Mouse (Mus musculus): ENCODE results near the gene Meaf6. TPM values are rescaled to one million over a fixed set of nuclear protein-coding genes. Genes with fewer than 3 reads are reported as not detected.

Gene Meaf6
- polyA plus RNA-seq, 1 experiment, result 39.6 TPM

- no peaks in the 10 kb centered on the region for H3K27me3 ChIP-seq (ENCODE audit: control insufficient read depth, insufficient read depth, low read length, poor library complexity, severe bottlenecking)
- H3K4me1 ChIP-seq (ENCODE audit: control insufficient read depth, insufficient read depth, low read length), result peaks cover 11% of the 10 kb centered on the region
- no peaks in the 10 kb centered on the region for H3K9me3 ChIP-seq (replicated peaks; ENCODE audit: control insufficient read depth, insufficient read depth, low read length, poor library complexity, severe bottlenecking)
- no peaks in the 10 kb centered on the region for H3K36me3 ChIP-seq (ENCODE audit: control insufficient read depth, insufficient read depth, low read length, poor library complexity, severe bottlenecking)
- TF ChIP-seq EP300 (IDR thresholded peaks at IDR 0.05; ENCODE audit: insufficient read depth, low read depth, low read length) (no peak), CTCF (IDR thresholded peaks at IDR 0.05; ENCODE audit: low read depth, low read length) (peak; percentile 93), POLR2A (IDR thresholded peaks at IDR 0.05; ENCODE audit: insufficient read depth, low read length) (no peak)
- no peak overlapping the region for H3K9ac ChIP-seq (ENCODE audit: low read depth, poor library complexity, severe bottlenecking)
- H3K27ac ChIP-seq (ENCODE audit: insufficient read depth, low read length), result no peak overlapping the region
- no peak overlapping the region for H3K4me3 ChIP-seq (ENCODE audit: low read depth, low read length)
Observed at GRCm38 (mm10) chr4:125160320-125160950, 75.5 kb downstream of the Meaf6 start.

GRCm38 (mm10) chr4:125160951-125161331, 76.0 kb downstream of the Meaf6 start:
- Histone ChIP-seq H3K4me1 (ENCODE audit: control insufficient read depth, insufficient read depth, low read length) (peaks cover 11% of the 10 kb centered on the region), H3K4me3 (ENCODE audit: low read depth, low read length) (no peak overlapping the region), H3K9me3 (replicated peaks; ENCODE audit: control insufficient read depth, insufficient read depth, low read length, poor library complexity, severe bottlenecking) (no peaks in the 10 kb centered on the region), H3K27me3 (ENCODE audit: control insufficient read depth, insufficient read depth, low read length, poor library complexity, severe bottlenecking) (no peaks in the 10 kb centered on the region), H3K27ac (ENCODE audit: insufficient read depth, low read length) (no peak overlapping the region), H3K9ac (ENCODE audit: low read depth, poor library complexity, severe bottlenecking) (no peak overlapping the region), H3K36me3 (ENCODE audit: control insufficient read depth, insufficient read depth, low read length, poor library complexity, severe bottlenecking) (no peaks in the 10 kb centered on the region)
- no peak for TF ChIP-seq POLR2A (IDR thresholded peaks at IDR 0.05; ENCODE audit: insufficient read depth, low read length)
- no peak for TF ChIP-seq EP300 (IDR thresholded peaks at IDR 0.05; ENCODE audit: insufficient read depth, low read depth, low read length)
- no peak for TF ChIP-seq CTCF (IDR thresholded peaks at IDR 0.05; ENCODE audit: low read depth, low read length)

GRCm38 (mm10) chr4:125161392-125161791, 76.5 kb downstream of the Meaf6 start:
- Histone ChIP-seq H3K9ac (ENCODE audit: low read depth, poor library complexity, severe bottlenecking) (no peak overlapping the region), H3K9me3 (replicated peaks; ENCODE audit: control insufficient read depth, insufficient read depth, low read length, poor library complexity, severe bottlenecking) (no peaks in the 10 kb centered on the region), H3K27ac (ENCODE audit: insufficient read depth, low read length) (no peak overlapping the region), H3K4me3 (ENCODE audit: low read depth, low read length) (no peak overlapping the region), H3K4me1 (ENCODE audit: control insufficient read depth, insufficient read depth, low read length) (peaks cover 11% of the 10 kb centered on the region), H3K27me3 (ENCODE audit: control insufficient read depth, insufficient read depth, low read length, poor library complexity, severe bottlenecking) (no peaks in the 10 kb centered on the region), H3K36me3 (ENCODE audit: control insufficient read depth, insufficient read depth, low read length, poor library complexity, severe bottlenecking) (no peaks in the 10 kb centered on the region)
- no peak for TF ChIP-seq POLR2A (IDR thresholded peaks at IDR 0.05; ENCODE audit: insufficient read depth, low read length)
- TF ChIP-seq CTCF (IDR thresholded peaks at IDR 0.05; ENCODE audit: low read depth, low read length), result no peak
- no peak for TF ChIP-seq EP300 (IDR thresholded peaks at IDR 0.05; ENCODE audit: insufficient read depth, low read depth, low read length)

GRCm38 (mm10) chr4:125162701-125163100, 77.8 kb downstream of the Meaf6 start:
- Histone ChIP-seq H3K4me1 (ENCODE audit: control insufficient read depth, insufficient read depth, low read length) (peaks cover 11% of the 10 kb centered on the region), H3K4me3 (ENCODE audit: low read depth, low read length) (0 out of 2 replicates have a peak overlapping the region, but pooled peaks have one; percentile 8), H3K27ac (ENCODE audit: insufficient read depth, low read length) (peak overlapping the region; percentile 59; the same call in 1 of the 2 replicates), H3K9me3 (replicated peaks; ENCODE audit: control insufficient read depth, insufficient read depth, low read length, poor library complexity, severe bottlenecking) (no peaks in the 10 kb centered on the region), H3K9ac (ENCODE audit: low read depth, poor library complexity, severe bottlenecking) (no peak overlapping the region), H3K27me3 (ENCODE audit: control insufficient read depth, insufficient read depth, low read length, poor library complexity, severe bottlenecking) (no peaks in the 10 kb centered on the region), H3K36me3 (ENCODE audit: control insufficient read depth, insufficient read depth, low read length, poor library complexity, severe bottlenecking) (no peaks in the 10 kb centered on the region)
- TF ChIP-seq EP300 (IDR thresholded peaks at IDR 0.05; ENCODE audit: insufficient read depth, low read depth, low read length), result peak; percentile 90
- TF ChIP-seq CTCF (IDR thresholded peaks at IDR 0.05; ENCODE audit: low read depth, low read length), result no peak

Other genes with a start within 250 kb of the Meaf6 start
- gene Yrdc, start 234.5 kb upstream of the Meaf6 start, polyA plus RNA-seq (2011; ENCODE audit: insufficient read depth, insufficient read length, low read depth, missing spikeins), result 41.9 and 48.4 TPM in 2 replicates
- 15.1 and 16.0 TPM in 2 replicates for gene 1110065P20Rik, start 233.9 kb upstream of the Meaf6 start, polyA plus RNA-seq (2011; ENCODE audit: insufficient read depth, insufficient read length, low read depth, missing spikeins)
- gene Maneal, start 223.0 kb upstream of the Meaf6 start, polyA plus RNA-seq (2011; ENCODE audit: insufficient read depth, insufficient read length, low read depth, missing spikeins), result 3.8 and 4.8 TPM in 2 replicates
- gene Epha10, start 204.2 kb upstream of the Meaf6 start, polyA plus RNA-seq (2011; ENCODE audit: insufficient read depth, insufficient read length, low read depth, missing spikeins), result 0.37 and 0.84 TPM in 2 replicates
- gene 9930104L06Rik, start 148.1 kb upstream of the Meaf6 start, polyA plus RNA-seq (2011; ENCODE audit: insufficient read depth, insufficient read length, low read depth, missing spikeins), result 9.5 and 15.2 TPM in 2 replicates
- gene Cdca8, start 145.8 kb upstream of the Meaf6 start, polyA plus RNA-seq (2011; ENCODE audit: insufficient read depth, insufficient read length, low read depth, missing spikeins), result 209 and 212 TPM in 2 replicates
- 1.9 and 2.5 TPM in 2 replicates for gene Rspo1, start 98.7 kb upstream of the Meaf6 start, polyA plus RNA-seq (2011; ENCODE audit: insufficient read depth, insufficient read length, low read depth, missing spikeins)
- gene Gnl2, start 68.5 kb upstream of the Meaf6 start, polyA plus RNA-seq (2011; ENCODE audit: insufficient read depth, insufficient read length, low read depth, missing spikeins), result 112 and 140 TPM in 2 replicates
- not detected in 2 replicates for gene Dnali1, start 19.4 kb upstream of the Meaf6 start, polyA plus RNA-seq (2011; ENCODE audit: insufficient read depth, insufficient read length, low read depth, missing spikeins)
- 20.0 and 23.8 TPM in 2 replicates for gene Snip1, start 18.5 kb upstream of the Meaf6 start, polyA plus RNA-seq (2011; ENCODE audit: insufficient read depth, insufficient read length, low read depth, missing spikeins)
- gene Zc3h12a, start 42.7 kb downstream of the Meaf6 start, polyA plus RNA-seq (2011; ENCODE audit: insufficient read depth, insufficient read length, low read depth, missing spikeins), result 3.6 and 4.7 TPM in 2 replicates

Data from ES-Bruce4 (cell line).